Comparison of ENCODE assay signal across 8 mouse cellular contexts in genomic region chr11:87591526-87592353, GRCm38 (mm10). TPM values are rescaled to one million over a fixed set of nuclear protein-coding genes. Genes with fewer than 3 reads are reported as not detected.
DNase-seq lines count a peak whose midpoint lies in the region; ATAC-seq and TF ChIP-seq lines count a peak whose summit lies in the region.

Gene Mtmr4, plus strand, starts transcription at chr11:87592162.

- TF ChIP-seq CTCF in layer of hippocampus, adult 2 months (conservative IDR thresholded peaks at IDR 0.05) = peak; percentile 18; the same call in 1 of the 2 replicates
- TF ChIP-seq CTCF in lung, embryonic 14.5 days (IDR thresholded peaks at IDR 0.05; ENCODE audit: low read depth) = no peak; the same call in 1 of the 2 replicates
- no peak for TF ChIP-seq CTCF in olfactory bulb, adult 2 months (IDR thresholded peaks at IDR 0.05; ENCODE audit: insufficient read depth, low read depth, low read length)
- 0 out of 2 replicates have a peak, but pooled peaks have one; percentile 49 for TF ChIP-seq CTCF in thymus, adult 2 months (IDR thresholded peaks at IDR 0.05; ENCODE audit: borderline replicate concordance, control insufficient read depth, extremely low read depth, insufficient read depth, low read length, poor library complexity)

- peaks cover 0 to 22% of the 10 kb centered on the region in 2 experiments for H3K4me1 ChIP-seq in ES-E14 (ENCODE audit: control insufficient read depth in 2 of 2, insufficient read depth in 2 of 2, low read length in 2 of 2, poor library complexity in 1 of 2)
- H3K4me1 ChIP-seq in forebrain, embryonic 15.5 days = peaks cover 50% of the 10 kb centered on the region
- peaks cover 13% of the 10 kb centered on the region; the same call in 1 of the 2 replicates for H3K4me1 ChIP-seq in lung, embryonic 14.5 days (ENCODE audit: insufficient read depth)
- peaks cover 28% of the 10 kb centered on the region for H3K4me1 ChIP-seq in olfactory bulb, adult 2 months (ENCODE audit: control insufficient read depth, insufficient read depth, low read length)
- peaks cover 25% of the 10 kb centered on the region for H3K4me1 ChIP-seq in thymus, adult 2 months (replicated peaks; ENCODE audit: control insufficient read depth, insufficient read depth, low read length)

- H3K4me3 ChIP-seq in ES-E14 (ENCODE audit: insufficient read depth in 1 of 2, low read depth in 1 of 2, low read length in 2 of 2, poor library complexity in 1 of 2, severe bottlenecking in 1 of 2) = peak within 1 kb of the TSS; percentile 89 to 100
- peak within 1 kb of the TSS; percentile 78 for H3K4me3 ChIP-seq in forebrain, embryonic 15.5 days
- H3K4me3 ChIP-seq in layer of hippocampus, adult 2 months = peak within 1 kb of the TSS; percentile 81
- peak within 1 kb of the TSS; percentile 60 for H3K4me3 ChIP-seq in lung, embryonic 14.5 days (ENCODE audit: low read depth, low read length)
- peak within 1 kb of the TSS; percentile 81 for H3K4me3 ChIP-seq in olfactory bulb, adult 2 months (ENCODE audit: insufficient read depth, low read depth, low read length)
- H3K4me3 ChIP-seq in thymus, adult 2 months (ENCODE audit: control insufficient read depth, insufficient read depth, low read length) = peak within 1 kb of the TSS; percentile 63

- peak; percentile 98 for ATAC-seq in forebrain, embryonic 15.5 days (replicated peaks)
- ATAC-seq in lung, embryonic 14.5 days (ENCODE audit: insufficient read depth) = peak; percentile 98

- in situ Hi-C loops in ES-E14 (cut with MboI; ENCODE audit: low sequenced_read_pairs in 2 of 2, unreplicated experiment in 2 of 2) = no loop called here

- peak within 1 kb of the TSS; percentile 74 for H3K27ac ChIP-seq in ES-E14 (ENCODE audit: insufficient read depth, low read depth, low read length, poor library complexity, severe bottlenecking)
- H3K27ac ChIP-seq in forebrain, embryonic 15.5 days (replicated peaks) = peak within 1 kb of the TSS; percentile 94
- H3K27ac ChIP-seq in layer of hippocampus, adult 2 months = peak within 1 kb of the TSS; percentile 96
- H3K27ac ChIP-seq in lung, embryonic 14.5 days (ENCODE audit: low read depth) = peak within 1 kb of the TSS; percentile 93
- peak within 1 kb of the TSS; percentile 72 for H3K27ac ChIP-seq in olfactory bulb, adult 2 months (ENCODE audit: insufficient read depth, low read depth, low read length)
- peak within 1 kb of the TSS; percentile 61 for H3K27ac ChIP-seq in thymus, adult 2 months (ENCODE audit: control insufficient read depth, insufficient read depth, low read length)

- WGBS in forebrain, embryonic 15.5 days = under 1% methylated on average over 61 of the region's 61 CpGs
- WGBS in lung, embryonic 14.5 days = under 1% methylated on average over 61 of the region's 61 CpGs
- WGBS in olfactory bulb, adult 2 months = under 1% methylated on average over 61 of the region's 61 CpGs
- under 1% methylated on average over 61 of the region's 61 CpGs for WGBS in thymus, adult 2 months

- DNase-seq in ES-E14 (ENCODE audit: low read depth, low spot score) = peak; percentile 98
- peak; percentile 100 for DNase-seq in cerebellum, adult 11-12 months
- DNase-seq in heart, postnatal 25 days (ENCODE audit: low spot score) = peak; percentile 100
- DNase-seq in layer of hippocampus, adult 2 months (ENCODE audit: low spot score in 2 of 2) = peak; percentile 98 to 100
- DNase-seq in lung, embryonic 14.5 days = peak; percentile 99
- peak; percentile 98 for DNase-seq in thymus, adult 2 months

- intact Hi-C loops in heart, postnatal 25 days (cut with DNase I) = loop anchor here (10.0 kb wide), 1 partner anchor 167 kb away; no protein-coding TSS in a partner anchor

- peak within 1 kb of the TSS; percentile 91 for H3K4me2 ChIP-seq in forebrain, embryonic 15.5 days (replicated peaks)
- peak within 1 kb of the TSS; percentile 84 for H3K4me2 ChIP-seq in lung, embryonic 14.5 days

- peak within 1 kb of the TSS; percentile 89 for H3K9ac ChIP-seq in ES-E14 (ENCODE audit: insufficient read depth, low read depth, low read length, poor library complexity, severe bottlenecking)
- H3K9ac ChIP-seq in forebrain, embryonic 15.5 days (replicated peaks) = peak within 1 kb of the TSS; percentile 67
- H3K9ac ChIP-seq in lung, embryonic 14.5 days = peak within 1 kb of the TSS; percentile 92

- H3K9me3 ChIP-seq in ES-E14 (ENCODE audit: control insufficient read depth, insufficient read depth, low read depth, low read length) = no peaks in the 10 kb centered on the region
- no peaks in the 10 kb centered on the region for H3K9me3 ChIP-seq in forebrain, embryonic 15.5 days
- no peaks in the 10 kb centered on the region for H3K9me3 ChIP-seq in lung, embryonic 14.5 days (ENCODE audit: low read depth, low read length)

- TF ChIP-seq POLR2A in olfactory bulb, adult 2 months (IDR thresholded peaks at IDR 0.05; ENCODE audit: insufficient read depth, low read depth, low read length) = peak; percentile 64; the same call in 1 of the 2 replicates
- TF ChIP-seq POLR2A in thymus, adult 2 months (IDR thresholded peaks at IDR 0.05; ENCODE audit: control insufficient read depth, extremely low read depth, insufficient read depth, low read length, poor library complexity) = peak; percentile 74

- H3K27me3 ChIP-seq in forebrain, embryonic 15.5 days = no peaks in the 10 kb centered on the region
- no peaks in the 10 kb centered on the region for H3K27me3 ChIP-seq in lung, embryonic 14.5 days (ENCODE audit: insufficient read depth, low read length)
- no peaks in the 10 kb centered on the region for H3K27me3 ChIP-seq in thymus, adult 2 months (ENCODE audit: control insufficient read depth, insufficient read depth, low read length)

- H3K36me3 ChIP-seq in ES-E14 (ENCODE audit: control insufficient read depth, insufficient read depth, low read length, poor library complexity, severe bottlenecking) = no peaks in the 10 kb centered on the region; the same call in 1 of the 2 replicates
- H3K36me3 ChIP-seq in forebrain, embryonic 15.5 days = no peaks in the 10 kb centered on the region
- peaks cover 13% of the 10 kb centered on the region for H3K36me3 ChIP-seq in lung, embryonic 14.5 days (ENCODE audit: insufficient read depth)
- no peaks in the 10 kb centered on the region for H3K36me3 ChIP-seq in thymus, adult 2 months (ENCODE audit: control insufficient read depth, insufficient read depth, low read length)

TF ChIP-seq in ES-E14, 5 proteins besides CTCF, POLR2A, EP300 and RAD21:
- TF ChIP-seq ZC3H11A (IDR thresholded peaks at IDR 0.05; ENCODE audit: borderline replicate concordance, low read depth, low read length) (no peak), MAFK (IDR thresholded peaks at IDR 0.05; ENCODE audit: insufficient read depth, low read depth, low read length) (0 out of 2 replicates have a peak, but pooled peaks have one; percentile 23), HCFC1 (IDR thresholded peaks at IDR 0.05; ENCODE audit: borderline replicate concordance, insufficient read depth, low read length) (peak; percentile 30; the same call in 1 of the 2 replicates), CHD2 (IDR thresholded peaks at IDR 0.05; ENCODE audit: low read depth, low read length) (peak; percentile 83), ZNF384 (IDR thresholded peaks at IDR 0.05; ENCODE audit: low read depth, low read length) (peak; percentile 86)

RNA-seq across cellular contexts. Expression of gene Mtmr4, which starts in this region (rescaled TPM):
- total RNA-seq in ES-E14 (2012; rRNA removed) = 26.2 and 27.7 TPM in 2 replicates
- 62.4 and 62.7 TPM in 2 replicates for polyA plus RNA-seq in forebrain, embryonic 15.5 days (2015; fragmentation: Nextera tagmentation; extraction: Ambion mirVana)
- total RNA-seq in heart, postnatal 25 days (2021) = 10 to 100 TPM; 26.3 to 26.4 TPM
- 10 to 100 TPM; 81.5 to 89.0 TPM for total RNA-seq in layer of hippocampus, adult 2 months (2021)
- polyA plus RNA-seq in lung, embryonic 14.5 days (2014; fragmentation: Nextera tagmentation; extraction: Ambion mirVana) = 41.2 and 43.6 TPM in 2 replicates
- polyA plus RNA-seq in olfactory bulb, adult 2 months (2012; ENCODE audit: insufficient read depth, insufficient read length, low replicate concordance, missing spikeins) = not detected in 2 replicates
- polyA plus RNA-seq in thymus, adult 2 months (2012; rRNA removed) = 47.0 and 51.1 TPM in 2 replicates

Comparison
In these comparisons a context has a peak if more than half of its experiments do, and no peak if none do; other contexts are left out.
1. Peak in every context shown above with its lines: DNase-seq, ATAC-seq, H3K4me3 ChIP-seq and H3K27ac ChIP-seq.
2. CTCF ChIP-seq: peak in layer of hippocampus, adult 2 months (single experiment) and thymus, adult 2 months (single experiment); none in lung, embryonic 14.5 days (single experiment) and olfactory bulb, adult 2 months (single experiment).